Comparison of ENCODE assay signal across 8 mouse cellular contexts in the genomic region with DNA sequence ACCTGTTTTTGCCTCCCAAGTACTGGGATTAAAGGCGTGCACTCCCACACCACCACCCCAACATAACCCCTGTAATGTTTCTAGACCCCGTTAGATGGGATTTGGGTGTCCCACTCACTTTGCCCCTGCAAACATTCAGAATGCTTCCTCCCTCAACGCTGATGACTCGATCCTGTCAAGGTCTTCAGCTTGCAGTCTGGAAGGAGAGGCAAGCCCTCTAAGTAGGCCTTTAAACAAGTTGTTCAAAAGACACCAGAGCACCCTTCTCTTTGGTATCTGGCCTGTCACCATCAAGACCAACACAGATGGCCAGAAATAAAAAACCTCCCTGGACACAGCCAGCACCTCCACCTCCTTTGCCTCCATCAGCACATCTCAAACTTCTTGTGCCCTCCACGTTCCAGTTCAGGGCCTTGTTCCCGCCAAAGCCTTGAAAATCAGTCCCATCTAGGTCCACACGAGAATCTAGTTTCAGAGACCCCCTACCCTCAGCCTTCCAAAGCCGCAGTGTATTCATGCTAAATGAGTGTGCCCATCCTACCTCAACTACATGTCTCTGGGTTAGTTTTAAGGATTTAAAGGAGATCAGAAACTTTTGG. TPM values are rescaled to one million over a fixed set of nuclear protein-coding genes. Genes with fewer than 3 reads are reported as not detected.
DNase-seq lines count a peak whose midpoint lies in the region; ATAC-seq and TF ChIP-seq lines count a peak whose summit lies in the region.

No protein-coding gene starts in this region.

- H3K27ac ChIP-seq in gastrocnemius, adult 2 months, result peak overlapping the region; percentile 92
- H3K27ac ChIP-seq in CH12.LX (ENCODE audit: insufficient read depth, low read depth), result peak overlapping the region; percentile 42
- H3K27ac ChIP-seq in forebrain, embryonic 13.5 days, result no peak overlapping the region
- peak overlapping the region; percentile 85 for H3K27ac ChIP-seq in liver, embryonic 12.5 days

- no peak for TF ChIP-seq EP300 in CH12.LX (IDR thresholded peaks at IDR 0.05; ENCODE audit: low read length)

- ATAC-seq in forebrain, embryonic 13.5 days, result no peak
- ATAC-seq in liver, embryonic 12.5 days, result no peak
- ATAC-seq in frontal cortex, adult (ENCODE audit: low TSS enrichment), result no peak

- in situ Hi-C loops in CH12.LX (cut with MboI; ENCODE audit: low pct_ligation_motif_present, low pct_unique_long_range_greater_than_20kb, low sequenced_read_pairs), result loop anchor here (5.0 to 25.0 kb wide), 2 partner anchors 43 to 143 kb away; no protein-coding TSS in a partner anchor

- peak overlapping the region; percentile 90 for H3K4me3 ChIP-seq in gastrocnemius, adult 2 months
- peak overlapping the region in 1 of 3 experiments; percentile 71 for H3K4me3 ChIP-seq in CH12.LX (replicated peaks in 1 of 3; ENCODE audit: low read depth in 2 of 3, low read length in 2 of 3, poor library complexity in 1 of 3)
- H3K4me3 ChIP-seq in forebrain, embryonic 13.5 days, result peak overlapping the region; percentile 56
- H3K4me3 ChIP-seq in liver, embryonic 12.5 days, result peak overlapping the region; percentile 80

- intact Hi-C loops in gastrocnemius, adult 2 months (cut with DNase I), result loop anchor here (2.0 kb wide), 2 partner anchors 25 to 29 kb away; a partner anchor contains a TSS

- no peaks in the 10 kb centered on the region for H3K9me3 ChIP-seq in CH12.LX (replicated peaks; ENCODE audit: low read length)
- H3K9me3 ChIP-seq in forebrain, embryonic 13.5 days (replicated peaks), result no peaks in the 10 kb centered on the region
- H3K9me3 ChIP-seq in liver, embryonic 12.5 days (replicated peaks), result no peaks in the 10 kb centered on the region

- no peaks in the 10 kb centered on the region for H3K27me3 ChIP-seq in CH12.LX (replicated peaks)
- H3K27me3 ChIP-seq in forebrain, embryonic 13.5 days, result no peaks in the 10 kb centered on the region
- no peaks in the 10 kb centered on the region for H3K27me3 ChIP-seq in liver, embryonic 12.5 days (replicated peaks)

- no peak for TF ChIP-seq RAD21 in CH12.LX (IDR thresholded peaks at IDR 0.05; ENCODE audit: low read depth, low read length)

- TF ChIP-seq CTCF in gastrocnemius, adult 2 months (IDR thresholded peaks at IDR 0.05), result no peak
- TF ChIP-seq CTCF in CH12.LX (conservative IDR thresholded peaks at IDR 0.05 in 1 of 2, IDR thresholded peaks at IDR 0.05 in 1 of 2; ENCODE audit: low read depth in 2 of 2, low read length in 2 of 2), result no peak

- no peak for TF ChIP-seq POLR2A in CH12.LX (IDR thresholded peaks at IDR 0.05; ENCODE audit: low read depth, low read length)

- no peak overlapping the region for H3K4me2 ChIP-seq in CH12.LX (ENCODE audit: insufficient read depth, low read depth, poor library complexity, severe bottlenecking)
- H3K4me2 ChIP-seq in forebrain, embryonic 13.5 days, result peak overlapping the region; percentile 71
- H3K4me2 ChIP-seq in liver, embryonic 12.5 days, result peak overlapping the region; percentile 99

- no peak for DNase-seq in gastrocnemius, adult 2 months
- DNase-seq in gastrocnemius, postnatal 10 days, result no peak
- DNase-seq in CH12.LX (ENCODE audit: extremely low read depth), result no peak
- no peak for DNase-seq in frontal cortex, adult 2 months (ENCODE audit: extremely low spot score in 1 of 2, low spot score in 1 of 2)
- DNase-seq in gastrocnemius, adult 18-20 months (ENCODE audit: low spot score), result no peak

- dilution Hi-C loops in CH12.LX (cut with MboI; ENCODE audit: extremely low pct_ligation_motif_present, extremely low pct_unique_long_range_greater_than_20kb, low sequenced_read_pairs), result no loop called here

- WGBS in forebrain, embryonic 13.5 days, result 62% methylated on average over 8 of the region's 8 CpGs
- WGBS in liver, embryonic 12.5 days (ENCODE audit: insufficient replicate concordance), result 53% methylated on average over 8 of the region's 8 CpGs

- H3K4me1 ChIP-seq in CH12.LX (ENCODE audit: control insufficient read depth in 1 of 2, insufficient read depth in 2 of 2), result peaks cover 28 to 52% of the 10 kb centered on the region in 2 experiments
- peaks cover 11% of the 10 kb centered on the region for H3K4me1 ChIP-seq in forebrain, embryonic 13.5 days
- peaks cover 73% of the 10 kb centered on the region for H3K4me1 ChIP-seq in liver, embryonic 12.5 days

- H3K36me3 ChIP-seq in CH12.LX (replicated peaks in 1 of 2; ENCODE audit: control insufficient read depth in 1 of 2, insufficient read depth in 1 of 2, low read length in 1 of 2), result peaks cover 9 to 16% of the 10 kb centered on the region in 2 experiments
- peaks cover 4% of the 10 kb centered on the region; the same call in 1 of the 2 replicates for H3K36me3 ChIP-seq in forebrain, embryonic 13.5 days (ENCODE audit: poor library complexity, severe bottlenecking)
- peaks cover 10% of the 10 kb centered on the region; the same call in 1 of the 2 replicates for H3K36me3 ChIP-seq in liver, embryonic 12.5 days

- peak overlapping the region; percentile 54; the same call in 1 of the 2 replicates for H3K9ac ChIP-seq in CH12.LX (ENCODE audit: insufficient read depth, low read depth)
- peak overlapping the region; percentile 69; the same call in 1 of the 2 replicates for H3K9ac ChIP-seq in forebrain, embryonic 13.5 days
- H3K9ac ChIP-seq in liver, embryonic 12.5 days, result peak overlapping the region; percentile 88

- H3K79me2 ChIP-seq in CH12.LX (replicated peaks; ENCODE audit: control insufficient read depth, extremely low read depth, insufficient read depth, poor library complexity, severe bottlenecking), result no peaks in the 10 kb centered on the region

TF ChIP-seq in CH12.LX, 34 proteins besides CTCF, POLR2A, EP300 and RAD21:
- TF ChIP-seq E2F4 (IDR thresholded peaks at IDR 0.05; ENCODE audit: insufficient replicate concordance, low read depth, low read length) (no peak), ZNF384 (IDR thresholded peaks at IDR 0.05; ENCODE audit: low read depth, low read length) (0 out of 2 replicates have a peak, but pooled peaks have one; percentile 22), CHD2 (IDR thresholded peaks at IDR 0.05; ENCODE audit: low read length) (0 out of 2 replicates have a peak, but pooled peaks have one; percentile 1)
TF ChIP-seq in CH12.LX: peak in this region for 2.

RNA-seq across cellular contexts. Expression of a gene that starts 0.6 kb away (rescaled TPM):
- 1 to 10 TPM; 6.0 to 6.4 TPM for total RNA-seq in gastrocnemius, adult 2 months (2021)
- 1 to 10 TPM; 4.2 to 4.5 TPM for total RNA-seq in gastrocnemius, postnatal 10 days (2021)
- total RNA-seq in CH12.LX (2012; rRNA removed) (4.1 and 4.2 TPM in 2 replicates), CH12.LX (2014; rRNA removed) (0.65 and 0.79 TPM in 2 replicates)
- polyA plus RNA-seq in CH12.LX (2012; ENCODE audit: insufficient read length, low read depth), result 2.3 and 2.6 TPM in 2 replicates
- polyA plus RNA-seq in forebrain, embryonic 13.5 days (2015; fragmentation: Nextera tagmentation; extraction: Ambion mirVana), result 0.22 and 0.39 TPM in 2 replicates
- 0.20 TPM in 2 replicates for polyA plus RNA-seq in liver, embryonic 12.5 days (2016; fragmentation: Nextera tagmentation; extraction: Ambion mirVana)
- polyA plus RNA-seq in frontal cortex, adult 2 months (2012; rRNA removed), result 3.2 and 3.3 TPM in 2 replicates
- total RNA-seq in gastrocnemius, adult 18-20 months (2021), result 1 to 10 TPM; 6.4 to 8.8 TPM

RNA-seq across cellular contexts. Expression of a gene that starts 29.1 kb away (rescaled TPM):
- total RNA-seq in gastrocnemius, adult 2 months (2021), result 10 to 100 TPM; 28.4 to 32.3 TPM
- total RNA-seq in gastrocnemius, postnatal 10 days (2021), result 10 to 100 TPM; 54.0 to 64.8 TPM
- total RNA-seq in CH12.LX (2012; rRNA removed) (231 and 400 TPM in 2 replicates), CH12.LX (2014; rRNA removed) (97.4 and 131 TPM in 2 replicates)
- 245 and 301 TPM in 2 replicates for polyA plus RNA-seq in CH12.LX (2012; ENCODE audit: insufficient read length, low read depth)
- polyA plus RNA-seq in forebrain, embryonic 13.5 days (2015; fragmentation: Nextera tagmentation; extraction: Ambion mirVana), result 74.3 and 75.6 TPM in 2 replicates
- 85.4 and 91.9 TPM in 2 replicates for polyA plus RNA-seq in liver, embryonic 12.5 days (2016; fragmentation: Nextera tagmentation; extraction: Ambion mirVana)
- polyA plus RNA-seq in frontal cortex, adult 2 months (2012; rRNA removed), result 48.4 and 49.3 TPM in 2 replicates
- total RNA-seq in gastrocnemius, adult 18-20 months (2021), result 10 to 100 TPM; 30.2 to 40.3 TPM

RNA-seq across cellular contexts. Expression of a gene that starts 29.2 kb away (rescaled TPM):
- total RNA-seq in gastrocnemius, adult 2 months (2021), result 1 to 10 TPM; 7.0 to 7.8 TPM
- total RNA-seq in gastrocnemius, postnatal 10 days (2021), result 10 to 100 TPM; 11.3 to 12.9 TPM
- total RNA-seq in CH12.LX (2012; rRNA removed) (42.9 and 43.0 TPM in 2 replicates), CH12.LX (2014; rRNA removed) (23.5 and 24.9 TPM in 2 replicates)
- polyA plus RNA-seq in CH12.LX (2012; ENCODE audit: insufficient read length, low read depth), result 50.7 and 67.8 TPM in 2 replicates
- 83.8 and 92.4 TPM in 2 replicates for polyA plus RNA-seq in forebrain, embryonic 13.5 days (2015; fragmentation: Nextera tagmentation; extraction: Ambion mirVana)
- 48.6 and 49.4 TPM in 2 replicates for polyA plus RNA-seq in liver, embryonic 12.5 days (2016; fragmentation: Nextera tagmentation; extraction: Ambion mirVana)
- 67.6 and 68.4 TPM in 2 replicates for polyA plus RNA-seq in frontal cortex, adult 2 months (2012; rRNA removed)
- 1 to 10 TPM; 6.2 to 6.9 TPM for total RNA-seq in gastrocnemius, adult 18-20 months (2021)

RNA-seq across cellular contexts. Expression of a gene that starts 35.3 kb away (rescaled TPM):
- 10 to 100 TPM; 13.1 to 14.2 TPM for total RNA-seq in gastrocnemius, adult 2 months (2021)
- 10 to 100 TPM; 11.9 to 19.3 TPM for total RNA-seq in gastrocnemius, postnatal 10 days (2021)
- 77.6 and 95.2 TPM in 2 replicates for total RNA-seq in CH12.LX (2012; rRNA removed)
- total RNA-seq in CH12.LX (2014; rRNA removed), result 55.5 and 56.7 TPM in 2 replicates
- polyA plus RNA-seq in CH12.LX (2012; ENCODE audit: insufficient read length, low read depth), result 119 and 127 TPM in 2 replicates
- polyA plus RNA-seq in forebrain, embryonic 13.5 days (2015; fragmentation: Nextera tagmentation; extraction: Ambion mirVana), result 11.3 and 15.4 TPM in 2 replicates
- 9.2 and 9.3 TPM in 2 replicates for polyA plus RNA-seq in liver, embryonic 12.5 days (2016; fragmentation: Nextera tagmentation; extraction: Ambion mirVana)
- polyA plus RNA-seq in frontal cortex, adult 2 months (2012; rRNA removed), result 193 and 205 TPM in 2 replicates
- 1 to 10 TPM; 7.4 to 8.3 TPM for total RNA-seq in gastrocnemius, adult 18-20 months (2021)

RNA-seq across cellular contexts. Expression of a gene that starts 57.9 kb away (rescaled TPM):
- 10 to 100 TPM; 95.2 to 98.6 TPM for total RNA-seq in gastrocnemius, adult 2 months (2021)
- total RNA-seq in gastrocnemius, postnatal 10 days (2021), result 100 to 1,000 TPM in 1 of 2 experiments, 10 to 100 TPM in 1; 88.6 to 123 TPM
- total RNA-seq in CH12.LX (2012; rRNA removed) (70.4 and 83.2 TPM in 2 replicates), CH12.LX (2014; rRNA removed) (54.5 and 64.7 TPM in 2 replicates)
- polyA plus RNA-seq in CH12.LX (2012; ENCODE audit: insufficient read length, low read depth), result 229 and 251 TPM in 2 replicates
- 134 and 139 TPM in 2 replicates for polyA plus RNA-seq in forebrain, embryonic 13.5 days (2015; fragmentation: Nextera tagmentation; extraction: Ambion mirVana)
- polyA plus RNA-seq in liver, embryonic 12.5 days (2016; fragmentation: Nextera tagmentation; extraction: Ambion mirVana), result 115 and 119 TPM in 2 replicates
- polyA plus RNA-seq in frontal cortex, adult 2 months (2012; rRNA removed), result 179 and 186 TPM in 2 replicates
- total RNA-seq in gastrocnemius, adult 18-20 months (2021), result 10 to 100 TPM; 76.2 to 89.8 TPM
